Comparison of ENCODE assay signal across 20 mouse cellular contexts in the genomic region with DNA sequence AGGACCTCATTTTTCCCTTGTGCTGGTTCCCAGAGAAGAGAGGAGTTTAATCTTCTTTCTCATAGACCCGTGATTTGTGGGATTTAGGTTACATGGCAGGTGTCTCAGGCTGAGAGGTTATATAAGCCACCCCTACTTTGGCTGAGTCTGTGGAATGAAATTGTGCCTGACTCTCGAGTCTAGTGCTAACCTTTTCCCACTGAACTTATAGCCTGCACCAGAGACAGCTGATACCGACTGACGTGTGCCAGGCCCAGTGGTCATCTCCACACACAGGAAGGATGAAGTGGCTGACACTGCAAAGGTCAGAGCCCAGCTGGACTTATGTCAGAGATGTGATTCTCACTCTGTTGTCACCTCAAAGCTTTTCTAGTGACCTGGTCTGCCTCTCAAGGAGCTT.
DNase-seq lines count a peak whose midpoint lies in the region; ATAC-seq and TF ChIP-seq lines count a peak whose summit lies in the region.
"Had no signal": no experiment of that assay in that cellular context is flagged by ENCODE, and none has a peak within 500 bp of the region (broad histone marks: within the 10 kb centered on the region; RNA-seq: fewer than 3 reads in every experiment).

No protein-coding gene starts in this region.

- no peak overlapping the region for H3K27ac ChIP-seq in stomach, postnatal 0 days (replicated peaks)
- H3K27ac ChIP-seq: embryonic facial prominence, embryonic 13.5 days; forebrain, embryonic 13.5 days; heart, embryonic 15.5 days; hindbrain, embryonic 13.5 days; hindbrain, postnatal 0 days had no signal

- TF ChIP-seq EP300 in stomach, postnatal 0 days (optimal IDR thresholded peaks at IDR 0.05), result no peak

- no peaks in the 10 kb centered on the region for H3K4me1 ChIP-seq in stomach, postnatal 0 days (replicated peaks; ENCODE audit: control insufficient read depth, insufficient read depth)

- no peak overlapping the region for H3K4me2 ChIP-seq in stomach, postnatal 0 days (replicated peaks; ENCODE audit: low read depth)
- H3K4me2 ChIP-seq: embryonic facial prominence, embryonic 13.5 days; forebrain, embryonic 13.5 days; heart, embryonic 11.5 days; heart, embryonic 15.5 days; hindbrain, embryonic 13.5 days had no signal

- no peaks in the 10 kb centered on the region for H3K36me3 ChIP-seq in stomach, postnatal 0 days (ENCODE audit: control insufficient read depth, insufficient read depth, low read length)
- H3K36me3 ChIP-seq: embryonic facial prominence, embryonic 13.5 days; heart, embryonic 15.5 days; hindbrain, embryonic 13.5 days had no signal

- no peaks in the 10 kb centered on the region for H3K27me3 ChIP-seq in stomach, postnatal 0 days (ENCODE audit: control insufficient read depth, insufficient read depth, low read length)
- H3K27me3 ChIP-seq: heart, embryonic 15.5 days; hindbrain, embryonic 13.5 days had no signal

- TF ChIP-seq CTCF in stomach, postnatal 0 days (IDR thresholded peaks at IDR 0.05; ENCODE audit: low read depth), result no peak

- no peak overlapping the region for H3K4me3 ChIP-seq in stomach, postnatal 0 days (ENCODE audit: low read depth, low read length)
- H3K4me3 ChIP-seq: embryonic facial prominence, embryonic 13.5 days; forebrain, embryonic 13.5 days; heart, embryonic 15.5 days; hindbrain, embryonic 13.5 days had no signal

- intact Hi-C loops in gastrocnemius, postnatal 14 days (cut with DNase I; ENCODE audit: low total_unique reads), result no loop called here

- H3K9ac ChIP-seq in stomach, postnatal 0 days (ENCODE audit: low read length), result no peak overlapping the region
- H3K9ac ChIP-seq: embryonic facial prominence, embryonic 13.5 days; forebrain, embryonic 13.5 days; forebrain, postnatal 0 days; heart, embryonic 15.5 days; hindbrain, embryonic 13.5 days had no signal

- WGBS in stomach, postnatal 0 days, result 74% methylated on average over 4 of the region's 4 CpGs

- DNase-seq in embryo, embryonic 10 days (ENCODE audit: low spot score), result peak; percentile 12
- DNase-seq in embryo, embryonic 9.5 days (ENCODE audit: extremely low spot score), result no peak
- DNase-seq in gastrocnemius, adult 8-10 months (ENCODE audit: low spot score in 2 of 2), result peak; percentile 21 to 68
- no peak for DNase-seq in gastrocnemius, postnatal 14 days
- peak; percentile 55 for DNase-seq in gastrocnemius, postnatal 25 days
- no peak for DNase-seq in spleen, postnatal 36 days (ENCODE audit: low spot score in 2 of 2)
- no peak for DNase-seq in stomach, postnatal 0 days (ENCODE audit: low spot score)
- DNase-seq: adrenal gland, postnatal 10 days; cerebellum, adult 11-12 months; cerebellum, adult 9-10 months; cerebellum, postnatal 36 days; forebrain, postnatal 0 days; heart, adult 18-20 months; heart, postnatal 14 days had no signal

- H3K9me3 ChIP-seq in stomach, postnatal 0 days (ENCODE audit: control insufficient read depth, low read length), result no peaks in the 10 kb centered on the region
- H3K9me3 ChIP-seq: embryonic facial prominence, embryonic 13.5 days; forebrain, embryonic 13.5 days; heart, embryonic 15.5 days; hindbrain, embryonic 13.5 days had no signal

- no peak for ATAC-seq in stomach, postnatal 0 days (ENCODE audit: low FRiP score, low TSS enrichment)
- ATAC-seq: forebrain, embryonic 13.5 days; forebrain, postnatal 0 days; hindbrain, postnatal 0 days had no signal

Comparison
In these comparisons a context has a peak if more than half of its experiments do, and no peak if none do; other contexts are left out.
1. DNase-seq: peak in embryo, embryonic 10 days (single experiment), gastrocnemius, adult 8-10 months (2 of 2) and gastrocnemius, postnatal 25 days (single experiment); none in embryo, embryonic 9.5 days (single experiment), gastrocnemius, postnatal 14 days (single experiment), spleen, postnatal 36 days (0 of 2) and stomach, postnatal 0 days (single experiment).